Mouse (Mus musculus): Measurements from ENCODE around the gene Eid3.

Eid3 gene

GRCm38 (mm10) chr10:82913238-82913637 is 46.8 kb downstream of the Eid3 start:
- DNase-seq (ENCODE audit: low spot score): no peak

GRCm38 (mm10) chr10:82913772-82914171 is 47.3 kb downstream of the Eid3 start:
- DNase-seq (ENCODE audit: low spot score): no peak
